Mouse (Mus musculus) layer of hippocampus, adult 8-10 months (tissue): ENCODE results near the gene Gm28305. TPM values are rescaled to one million over a fixed set of nuclear protein-coding genes. Genes with fewer than 3 reads are reported as not detected.

Experiments
- DNase-seq, 2 experiments: peaks; one replicate each; pipeline ENCODE4 v3.0.0; 2022; ENCODE audit warnings: low spot score in 2 of 2
- total RNA-seq, 4 experiments: library from RNA; stranded (reverse); gene quantifications; 2 replicates each; pipeline ENCODE4 v1.2.4; 2022

The Gm28305 gene
- total RNA-seq = not detected

DNA sequence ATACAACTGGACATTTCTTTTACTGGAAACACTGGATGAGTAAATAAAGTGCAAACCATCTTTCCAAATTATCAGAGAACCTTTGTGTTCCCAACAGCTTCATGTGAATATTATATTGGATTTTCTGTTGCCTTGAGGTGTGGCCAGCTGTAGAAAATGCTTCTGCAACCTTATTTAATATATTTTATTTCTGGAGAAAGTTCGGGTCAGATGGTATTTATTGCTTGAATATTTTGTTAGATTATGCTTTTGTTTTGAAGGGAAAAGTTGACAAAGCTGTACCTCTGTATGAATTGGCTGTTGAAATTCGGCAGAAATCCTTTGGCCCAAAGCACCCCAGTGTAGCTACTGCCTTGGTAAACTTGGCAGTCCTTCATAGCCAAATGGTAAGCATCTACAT, at the start of gene Gm28305:
Gm28305 (plus strand) TSS at position 301 of the 400 bp plus-strand sequence.
- no peak for DNase-seq

DNA sequence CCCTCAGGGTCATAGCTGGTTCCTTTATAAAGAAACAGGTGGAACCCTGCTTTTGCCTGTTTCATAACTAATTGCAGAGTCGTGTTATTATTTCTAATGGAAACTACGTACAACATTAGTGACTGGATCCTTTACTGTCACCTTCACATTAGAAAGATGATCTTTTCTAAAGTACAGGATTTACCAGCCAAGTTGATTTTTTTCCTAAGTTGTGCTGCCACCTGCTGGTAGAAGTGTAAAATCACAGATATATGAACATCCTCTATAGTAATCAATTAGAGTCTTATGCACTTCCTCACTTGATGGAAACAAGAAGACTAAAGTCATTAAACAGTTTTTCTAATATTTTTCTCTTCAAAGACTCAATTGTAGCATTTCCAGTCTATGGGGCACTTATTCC, 44.0 kb upstream of the Gm28305 start:
- no peak for DNase-seq

DNA sequence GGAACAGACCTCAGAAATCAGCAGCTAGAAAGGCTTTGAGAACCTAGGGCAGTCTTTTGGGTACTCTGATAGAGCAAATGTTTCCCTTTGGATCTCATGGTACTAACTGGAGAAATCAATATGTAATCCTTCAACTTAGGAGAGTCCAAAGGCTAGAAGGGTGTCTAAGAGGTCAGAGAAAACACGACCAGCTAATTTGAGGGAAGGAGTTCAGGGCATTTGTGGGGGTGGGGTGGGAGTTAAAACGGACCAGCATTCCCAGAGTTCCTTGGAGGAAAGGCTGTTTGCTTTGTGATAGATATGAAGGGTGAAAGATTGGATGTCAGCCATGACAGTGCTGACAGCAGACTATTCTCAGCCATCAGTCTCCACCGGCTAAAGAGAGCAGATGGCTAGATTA, 39.9 kb upstream of the Gm28305 start:
- no peak for DNase-seq

DNA sequence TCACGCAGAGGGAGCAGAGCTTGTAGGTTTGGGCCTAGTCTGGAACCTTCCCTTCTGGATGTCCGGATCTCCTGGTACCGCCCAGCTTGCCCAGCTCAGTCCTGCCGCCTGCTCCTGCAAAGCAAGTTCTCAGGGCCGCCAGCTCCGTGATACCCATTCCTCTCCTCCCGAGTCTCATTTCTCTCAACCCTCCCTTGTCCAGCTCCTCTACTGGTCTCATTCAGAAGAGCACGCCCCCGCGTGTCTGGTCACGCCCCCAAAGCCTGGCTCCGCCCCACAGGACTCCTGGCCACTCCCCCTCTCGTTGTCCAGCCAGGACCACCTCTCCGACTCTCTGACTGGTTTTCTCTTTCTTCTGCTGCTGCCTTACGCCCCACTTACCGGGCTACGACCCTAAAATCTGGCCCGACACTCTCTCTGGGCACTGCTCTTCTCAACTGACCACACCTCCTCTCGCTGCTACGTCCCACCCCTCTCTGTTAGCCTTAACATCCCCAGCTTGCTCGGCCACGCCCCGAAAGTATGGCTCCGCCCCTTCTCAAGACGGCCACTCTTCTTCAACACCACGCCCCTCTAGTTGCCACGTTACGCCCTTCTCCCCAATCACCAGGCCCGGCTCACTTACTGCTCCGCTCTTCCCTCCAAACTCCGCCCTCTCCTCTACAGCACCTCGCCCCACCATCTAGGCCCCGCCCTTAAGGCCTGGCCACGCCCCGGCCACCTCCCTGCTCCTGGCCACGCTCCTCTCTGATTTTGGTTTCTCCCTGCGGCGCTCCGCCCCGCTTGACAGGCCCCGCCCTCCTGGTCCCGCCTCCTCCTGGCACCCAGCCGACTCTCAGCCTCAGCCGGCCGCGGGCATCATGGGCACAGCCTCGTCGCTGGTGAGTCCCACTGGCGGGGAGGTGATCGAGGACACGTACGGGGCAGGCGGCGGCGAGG, 38.3 kb upstream of the Gm28305 start, which contains the start of gene Nphp3:
Nphp3 (plus strand) TSS at position 624 of the 939 bp plus-strand sequence.
- peak; percentile 98 to 100 for DNase-seq

DNA sequence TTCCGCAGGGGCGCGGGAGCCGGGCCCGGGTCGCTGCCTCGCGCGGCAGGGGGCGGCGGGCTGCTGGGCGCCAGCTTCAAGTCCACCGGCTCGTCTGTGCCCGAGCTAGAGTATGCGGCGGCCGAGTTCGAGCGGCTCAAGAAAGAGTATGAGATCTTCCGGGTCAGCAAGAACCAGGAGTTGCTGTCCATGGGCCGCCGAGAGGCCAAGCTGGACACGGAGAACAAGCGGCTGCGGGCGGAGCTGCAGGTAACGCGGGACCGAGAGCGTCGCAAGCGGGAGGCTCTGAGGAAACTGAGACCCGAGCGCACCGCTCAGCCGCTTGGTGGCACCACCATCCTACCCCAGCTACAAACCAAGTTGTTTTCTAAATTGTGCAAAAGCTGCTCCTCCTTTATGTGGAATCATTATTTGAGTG, 37.5 kb upstream of the Gm28305 start:
- peak in 1 of 2 experiments; percentile 68 for DNase-seq

DNA sequence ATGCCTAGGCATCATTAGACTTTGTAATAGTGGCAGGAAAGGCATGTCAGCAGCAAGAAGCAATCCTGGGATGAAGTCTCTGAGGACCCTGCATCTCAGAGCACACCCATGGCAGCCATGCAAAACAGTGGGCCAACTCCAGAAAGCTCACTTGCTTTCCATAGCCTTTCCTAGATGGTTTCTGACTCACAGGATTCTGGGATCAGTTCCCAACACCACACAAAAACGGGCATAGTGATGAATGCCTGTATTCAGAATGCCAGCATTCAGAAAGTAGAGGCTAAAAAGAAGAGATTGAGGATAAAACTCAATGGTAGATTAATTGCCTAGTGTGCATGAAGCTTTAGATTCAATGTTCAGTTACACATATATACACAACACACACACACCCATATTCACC, 25.9 kb upstream of the Gm28305 start:
- no peak for DNase-seq

DNA sequence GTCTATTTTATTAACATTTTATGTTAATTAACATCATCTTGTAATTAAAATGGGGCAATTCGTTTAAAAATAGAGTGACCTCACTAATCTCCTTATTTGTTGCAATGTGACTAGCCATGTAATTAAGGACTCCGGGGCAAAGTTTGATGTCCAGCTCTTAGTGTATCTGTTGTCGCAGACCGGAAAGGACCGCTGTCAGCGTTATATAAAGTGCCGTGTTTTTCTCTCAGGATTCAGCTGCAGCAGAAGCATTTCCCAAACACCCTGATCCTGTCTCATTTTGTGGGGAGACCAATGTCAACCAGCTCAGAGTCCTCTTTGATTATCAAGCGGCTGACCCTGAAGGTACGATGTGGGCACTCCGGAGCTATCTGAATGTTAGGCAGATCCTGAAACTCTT, 19.4 kb upstream of the Gm28305 start:
- no peak for DNase-seq

DNA sequence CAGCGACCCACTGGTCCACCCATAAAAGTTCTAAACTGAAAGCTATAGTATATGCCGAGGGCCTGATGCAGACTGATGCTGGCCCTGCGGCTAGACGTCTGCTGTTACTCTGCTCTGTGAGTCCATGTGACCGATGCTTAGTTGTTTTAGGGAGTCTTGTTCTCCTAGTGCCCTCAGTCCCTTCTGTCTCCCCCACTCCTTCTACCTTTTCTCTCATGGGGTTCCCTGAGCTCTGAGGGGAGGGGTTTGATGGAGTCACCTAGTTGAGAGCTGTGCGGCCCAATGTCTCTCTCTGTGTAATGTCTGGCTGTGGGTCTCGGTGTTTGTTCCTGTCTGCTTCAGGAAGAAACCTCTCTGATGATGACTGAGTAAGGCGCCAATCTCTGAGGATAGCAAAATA, 13.3 kb upstream of the Gm28305 start:
- DNase-seq = no peak

DNA sequence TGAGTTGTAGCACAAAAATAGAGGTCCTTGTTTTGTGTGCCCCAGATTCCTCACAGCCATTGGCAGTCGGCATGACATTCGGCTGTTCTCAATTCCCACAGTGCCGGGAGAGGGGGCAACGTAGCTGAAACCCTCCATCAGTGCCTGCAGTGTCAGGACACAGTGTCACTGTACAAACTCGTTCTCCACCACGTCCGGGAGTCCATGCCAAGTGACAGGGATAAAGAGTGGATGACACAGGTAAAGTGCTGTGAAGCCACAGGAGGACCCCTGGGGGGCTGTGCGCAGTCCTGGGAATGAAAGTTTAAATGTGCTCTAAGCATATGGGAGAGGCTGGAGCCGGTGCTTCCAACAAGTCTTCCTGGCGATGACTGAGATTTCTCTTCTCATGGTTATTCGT, 10.6 kb upstream of the Gm28305 start:
- DNase-seq = no peak

DNA sequence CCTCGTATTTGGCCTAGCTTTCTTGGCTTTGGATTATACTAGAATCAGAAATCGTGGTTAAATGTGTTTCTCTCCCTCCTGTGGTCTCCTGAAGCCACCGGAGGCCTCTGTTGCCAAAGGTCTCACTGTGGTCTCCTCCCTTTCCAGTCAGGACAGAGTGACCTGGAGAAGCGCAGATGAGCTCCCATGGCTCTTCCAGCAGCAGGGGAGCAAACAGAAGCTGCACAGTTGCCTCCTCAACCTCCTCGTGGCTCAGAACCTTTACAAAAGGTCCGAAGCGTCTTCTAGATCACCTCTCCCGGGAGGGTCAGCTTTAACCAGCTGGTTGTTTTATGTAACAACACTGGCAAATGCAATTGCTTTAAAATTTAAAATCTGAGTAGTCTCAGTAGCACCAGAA, 6.2 kb upstream of the Gm28305 start:
- DNase-seq = no peak

DNA sequence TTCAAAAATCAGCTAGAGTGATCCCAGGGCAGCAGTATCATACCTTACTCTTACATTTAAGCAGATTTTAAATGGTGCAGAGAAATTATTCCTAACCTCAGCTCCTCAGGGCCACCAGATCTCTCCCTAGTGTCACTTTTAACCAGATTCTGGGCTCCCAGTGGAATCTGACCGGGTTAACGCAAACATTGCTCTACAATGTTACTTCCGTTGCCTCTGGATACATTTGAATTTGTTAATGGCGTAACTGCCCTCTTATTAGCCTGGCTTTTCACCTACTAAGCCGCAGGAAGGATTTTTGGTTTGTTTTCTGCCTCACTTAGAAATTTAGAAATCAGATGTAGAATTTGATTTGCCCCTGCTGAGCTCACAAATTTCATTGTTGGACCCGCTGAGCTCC, 5.7 kb upstream of the Gm28305 start:
- no peak for DNase-seq

DNA sequence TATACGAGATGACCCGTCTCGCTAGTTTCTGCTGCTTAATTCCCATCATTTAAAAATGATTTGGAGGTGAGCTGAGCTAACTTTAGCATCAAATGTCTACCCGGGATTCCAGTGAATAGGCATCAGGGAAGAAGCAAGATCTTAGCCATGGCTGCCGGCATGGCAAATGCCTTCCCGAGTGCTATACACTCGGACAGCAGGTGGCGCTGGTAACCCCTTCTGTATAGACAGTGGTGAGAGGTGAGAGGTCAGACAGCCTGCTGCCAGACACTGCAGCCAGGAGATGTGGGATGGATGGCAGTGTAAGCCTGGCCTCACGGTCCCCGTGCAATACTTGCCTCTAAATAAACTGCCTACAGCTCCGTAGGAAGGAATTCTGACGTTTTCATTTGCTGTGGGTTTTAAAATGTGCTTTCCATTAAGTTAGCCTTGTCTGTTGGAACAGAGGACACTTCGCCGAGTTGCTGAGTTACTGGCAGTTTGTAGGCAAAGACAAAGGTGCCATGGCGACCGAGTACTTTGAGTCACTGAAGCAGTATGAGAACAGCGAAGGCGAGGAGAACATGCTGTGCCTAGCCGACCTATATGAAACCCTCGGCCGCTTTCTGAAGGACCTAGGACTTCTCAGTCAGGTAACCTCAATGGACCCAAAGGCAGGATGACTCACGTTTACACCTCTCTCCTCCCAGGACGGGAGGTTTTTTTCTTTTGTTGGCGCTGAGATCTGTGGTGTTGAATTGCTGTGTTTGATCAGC, 5.0 kb upstream of the Gm28305 start:
- DNase-seq = peak; percentile 40 to 70

DNA sequence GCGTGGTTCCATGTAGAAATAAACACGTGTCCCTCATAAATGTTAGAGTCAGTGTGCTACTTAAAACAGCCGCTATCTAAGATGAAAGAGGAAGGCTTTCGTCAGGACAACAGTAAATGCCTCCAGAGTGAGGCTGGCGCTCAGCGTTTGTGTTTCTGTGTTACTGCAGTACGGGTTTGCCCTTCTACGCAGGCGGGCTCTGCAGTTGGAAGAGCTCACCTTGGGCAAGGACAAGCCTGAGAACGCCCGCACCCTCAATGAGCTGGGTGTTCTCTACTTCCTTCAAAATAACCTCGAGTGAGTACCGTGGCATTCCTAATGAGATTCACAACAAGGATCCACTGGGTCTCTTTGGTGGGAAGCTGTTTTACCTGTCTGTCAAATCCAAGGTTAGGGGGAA, 2.2 kb upstream of the Gm28305 start:
- no peak for DNase-seq

DNA sequence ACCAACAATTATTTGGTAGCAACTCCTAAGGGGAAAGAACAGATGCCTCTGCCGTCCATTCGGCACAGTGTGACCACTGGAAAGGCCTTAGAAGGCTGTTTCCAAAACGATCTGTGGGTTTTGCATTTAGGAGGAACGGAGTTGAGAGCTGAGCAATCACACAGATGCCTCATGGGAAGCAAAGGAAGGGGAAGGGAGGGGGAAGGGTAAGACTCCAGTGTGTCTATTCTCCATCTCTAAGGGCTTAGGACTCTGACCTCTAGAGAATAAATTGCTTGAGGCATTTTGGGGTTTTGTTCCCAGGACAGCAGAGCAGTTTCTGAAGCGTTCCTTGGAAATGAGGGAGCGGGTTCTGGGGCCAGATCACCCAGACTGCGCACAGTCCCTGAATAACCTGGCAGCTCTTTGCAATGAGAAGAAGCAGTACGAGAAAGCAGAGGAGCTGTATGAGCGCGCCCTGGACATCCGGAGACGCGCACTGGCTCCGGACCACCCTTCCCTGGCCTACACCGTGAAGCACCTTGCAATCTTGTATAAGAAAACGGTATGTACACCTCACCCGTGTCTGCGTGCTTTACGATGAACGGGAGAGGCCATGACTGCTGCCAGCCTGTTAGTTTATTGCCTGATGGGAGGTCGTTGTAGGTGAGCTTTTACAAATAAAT, 1.3 kb upstream of the Gm28305 start:
- DNase-seq = no peak

DNA sequence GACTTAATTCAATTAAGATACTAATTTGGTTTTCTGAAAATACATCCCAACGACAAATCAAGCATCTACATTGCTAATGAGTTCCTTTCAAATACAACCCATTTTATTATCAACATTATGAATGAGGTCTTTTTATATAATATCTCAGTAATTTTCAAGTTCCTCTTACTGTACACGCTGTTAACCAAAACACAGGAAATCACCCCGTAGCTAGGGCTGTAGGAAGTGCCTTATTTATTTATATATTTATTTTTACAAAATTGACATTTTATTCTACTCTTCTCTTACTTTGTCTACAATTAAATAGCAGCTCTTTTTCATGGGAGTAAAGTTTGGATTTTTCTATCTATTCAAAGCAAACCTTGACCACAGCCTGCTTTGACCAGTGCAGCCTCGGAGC, 720 bp upstream of the Gm28305 start:
- DNase-seq = no peak

DNA sequence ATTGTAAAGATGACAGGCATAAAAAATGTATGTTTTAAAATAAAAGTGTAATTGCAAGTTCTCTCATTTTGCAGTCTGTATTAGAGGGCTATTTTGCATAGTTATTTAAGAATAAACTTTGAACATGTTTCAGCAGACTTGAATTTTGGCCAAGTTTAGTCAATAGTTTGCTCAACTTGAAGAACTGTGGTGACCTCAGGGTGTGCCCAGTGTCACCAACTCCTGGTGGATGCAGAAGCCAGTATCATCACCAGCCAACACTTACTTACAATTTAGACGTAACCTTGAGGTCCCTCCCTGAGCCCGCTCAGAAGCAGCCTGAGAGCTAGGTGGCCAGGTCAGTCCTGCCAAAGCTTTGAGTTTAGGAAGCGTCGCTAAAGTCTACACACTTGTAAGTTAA, 3.2 kb downstream of the Gm28305 start:
- DNase-seq = no peak

DNA sequence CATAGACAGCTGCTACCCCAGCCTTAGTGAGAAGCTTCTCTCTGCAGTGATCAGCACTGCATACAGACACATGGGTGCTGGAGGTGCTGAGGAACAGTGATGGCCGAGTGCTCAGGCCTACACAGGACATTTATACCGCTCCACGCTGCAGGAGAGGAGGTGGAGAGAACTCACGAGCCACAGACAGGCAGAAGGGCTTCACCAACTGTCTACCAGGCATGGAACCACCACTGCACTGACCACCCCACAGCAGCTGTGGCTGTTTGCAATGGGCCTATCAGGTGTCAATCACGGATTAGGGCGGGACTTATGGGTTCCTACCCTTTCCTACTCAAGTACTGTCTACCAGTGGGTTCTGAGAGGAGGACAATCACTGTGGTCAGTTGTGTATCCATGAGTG, 10.6 kb downstream of the Gm28305 start:
- DNase-seq = no peak

DNA sequence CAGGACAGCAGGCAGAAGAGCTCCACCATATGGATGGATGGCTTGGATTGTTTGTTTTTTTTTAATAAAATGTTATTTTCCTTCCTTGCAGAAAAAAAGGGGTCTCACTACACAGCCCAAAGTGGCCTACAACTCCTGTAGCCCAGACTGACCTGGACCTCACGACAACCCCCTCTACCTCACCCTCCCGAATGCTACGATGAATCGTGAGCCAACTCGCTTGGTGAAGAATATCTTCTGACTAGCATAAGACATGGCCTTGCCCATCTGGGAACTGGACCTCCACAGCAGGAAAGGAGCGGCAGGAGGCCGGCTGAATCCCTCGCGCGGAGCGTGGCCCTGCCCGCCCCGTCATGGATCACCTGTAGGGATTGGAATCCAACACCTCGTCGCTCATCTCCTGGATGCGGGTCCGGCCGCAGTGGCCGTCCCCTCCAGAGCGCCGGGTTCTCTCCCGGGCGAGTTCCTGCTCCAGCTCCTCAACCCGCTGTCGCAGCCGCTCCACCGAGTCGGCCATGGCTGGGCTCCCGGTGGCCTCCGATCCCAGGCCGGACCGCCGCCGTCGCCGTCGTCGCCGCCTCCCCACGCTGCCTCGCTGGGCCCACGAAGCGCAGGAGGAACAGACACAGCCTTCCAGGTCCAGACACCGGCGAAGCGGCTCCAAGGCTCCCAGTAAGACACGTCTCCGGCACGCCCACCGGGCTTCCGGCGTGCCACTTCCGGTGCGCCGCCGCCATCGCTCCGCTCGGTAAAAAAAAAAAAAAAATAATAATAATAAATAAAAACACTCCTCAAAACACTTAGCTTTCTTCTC, 22.2 kb downstream of the Gm28305 start, which contains the start of gene Uba5:
Uba5 (minus strand) TSS at position 705 of the 814 bp plus-strand sequence.
- DNase-seq = peak in 1 of 2 experiments; percentile 41

DNA sequence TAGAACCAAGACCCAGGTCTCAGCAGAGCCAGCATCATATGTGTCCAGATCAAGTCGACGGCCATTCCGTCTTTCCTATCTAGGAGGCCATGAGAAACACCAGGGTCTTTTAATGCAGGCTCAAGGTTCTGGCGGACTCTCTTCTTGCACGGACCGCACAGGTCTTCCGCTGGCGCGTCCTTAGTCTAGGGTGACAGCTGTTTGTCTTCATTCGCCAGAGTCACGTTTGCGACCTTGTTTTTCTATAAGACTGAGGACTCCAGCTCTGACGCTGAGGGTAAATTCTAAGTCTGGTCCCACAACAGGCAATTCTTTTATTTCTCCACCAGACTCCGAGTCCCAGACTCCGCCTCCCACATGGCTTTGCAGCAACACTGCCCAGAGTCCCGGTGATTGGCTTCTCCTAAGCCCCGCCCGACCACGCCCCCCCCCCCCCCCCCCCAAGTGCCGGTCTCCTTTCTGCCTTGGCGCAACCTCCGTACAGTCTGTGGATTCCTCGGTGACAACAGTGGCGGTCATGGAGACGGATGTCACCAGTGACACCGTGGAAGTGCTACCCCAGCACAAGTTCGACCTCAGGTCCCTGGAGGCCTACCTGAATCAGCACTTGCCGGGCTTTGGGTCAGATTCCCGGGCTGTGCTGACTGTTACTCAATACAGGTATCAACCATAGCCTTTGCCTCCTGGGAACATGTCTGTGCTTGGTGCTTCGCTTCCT, 22.9 kb downstream of the Gm28305 start, which contains the start of gene Acad11:
Acad11 (plus strand) TSS at position 134 of the 718 bp plus-strand sequence.
- DNase-seq = peak; percentile 76 to 89

DNA sequence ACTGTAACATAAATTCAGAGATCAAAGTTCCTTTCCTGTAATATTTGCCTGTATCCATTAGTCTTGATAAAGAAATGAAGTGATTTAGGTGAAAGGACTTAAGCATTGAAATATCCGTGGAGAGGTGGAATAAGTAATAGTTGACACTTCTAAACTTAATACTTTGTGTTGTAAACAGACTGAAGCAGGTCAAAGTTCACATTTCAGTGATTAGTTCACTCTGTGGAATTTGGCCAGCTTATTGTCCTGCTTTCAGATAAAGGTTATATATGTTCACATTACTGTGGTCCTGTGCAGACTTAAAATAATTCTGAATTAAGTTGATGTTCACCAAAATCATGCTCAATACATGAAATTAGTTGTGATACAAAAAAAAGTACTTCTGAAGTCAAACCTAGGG, 24.1 kb downstream of the Gm28305 start:
- DNase-seq = no peak
